Mouse (Mus musculus) embryonic facial prominence, embryonic 11.5 days (tissue): ENCODE data around the gene Slc4a4. TPM values are rescaled to one million over a fixed set of nuclear protein-coding genes. Genes with fewer than 3 reads are reported as not detected.
"Not testable (repeated sequence)": the region's sequence is repeated elsewhere in the genome, so short reads cannot be mapped to it uniquely, and the experiment has no call there.

ENCODE experiments used
- ATAC-seq: fragments of 200-750 bp; cut with Nextera tagmentation; replicated peaks from 2 replicates; pipeline ENCODE4 v1.8.0; 2017; ENCODE audit warnings: low read depth; ENCODE audit not compliant: insufficient number of reproducible peaks, low FRiP score, low TSS enrichment
- DNase-seq: peaks from one replicate; pipeline ENCODE4 v3.0.0-alpha.2; 2015; ENCODE audit warnings: low spot score
- H3K27ac ChIP-seq: fragments of 300-500 bp; sonication (generic); replicated peaks from 2 replicates; pipeline ENCODE4 v1.5.1; 2014; ENCODE audit warnings: mild to moderate bottlenecking, low read depth, low read length, control low read depth
- H3K27me3 ChIP-seq: fragments of 300-500 bp; sonication (generic); 2 replicates; pipeline ENCODE4 v1.6.1; 2014; ENCODE audit warnings: mild to moderate bottlenecking, low read length, moderate library complexity, mixed read lengths; ENCODE audit not compliant: control insufficient read depth, insufficient read depth
- H3K36me3 ChIP-seq: fragments of 300-500 bp; sonication (generic); replicated peaks from 2 replicates; pipeline ENCODE4 v1.6.1; 2014; ENCODE audit warnings: low read depth, mild to moderate bottlenecking, low read length, moderate library complexity, mixed read lengths; ENCODE audit not compliant: control insufficient read depth, insufficient read depth
- H3K4me1 ChIP-seq: fragments of 300-500 bp; sonication (generic); 2 replicates; pipeline ENCODE4 v1.6.1; 2014; ENCODE audit warnings: low read length, mixed read lengths; ENCODE audit not compliant: control insufficient read depth, insufficient read depth
- H3K4me2 ChIP-seq: fragments of 300-500 bp; sonication (generic); 2 replicates; pipeline ENCODE4 v1.6.1; 2014; ENCODE audit warnings: low read depth, mild to moderate bottlenecking, control low read depth, low read length, moderate library complexity
- H3K4me3 ChIP-seq: fragments of 300-500 bp; sonication (generic); 2 replicates; pipeline ENCODE4 v1.5.1; 2014; ENCODE audit warnings: low read depth, low read length, control low read depth
- H3K9ac ChIP-seq: fragments of 300-500 bp; sonication (generic); replicated peaks from 2 replicates; pipeline ENCODE4 v1.6.1; 2014; ENCODE audit warnings: mild to moderate bottlenecking, control low read depth, low read length
- H3K9me3 ChIP-seq: fragments of 300-500 bp; sonication (generic); replicated peaks from 2 replicates; pipeline ENCODE4 v1.6.1; 2016; ENCODE audit warnings: mild to moderate bottlenecking, low read length, inconsistent platforms, mixed read lengths; ENCODE audit not compliant: control insufficient read depth
- WGBS: fragments of 180-500 bp; shearing (Covaris S2); extraction: QIAGEN DNeasy Blood & Tissue Kit; methylation state at CpG from one replicate; pipeline ENCODE4 v1.1.7; 2014; 5-methylcytosine and 5-hydroxymethylcytosine counted together
- polyA plus RNA-seq: library from polyadenylated mRNA; unstranded; fragments of >200 nt; fragmentation: Nextera tagmentation; extraction: Ambion mirVana; gene quantifications from 2 replicates; pipeline ENCODE4 v1.2.1, GENCODE M21; 2014

Slc4a4 gene
- polyA plus RNA-seq, 1 experiment from 2014 or later, result 1.6 TPM

GRCm38 (mm10) chr5:89098121-89098520, 211.5 kb downstream of the Slc4a4 start:
- no peaks in the 10 kb centered on the region for H3K4me1 ChIP-seq
- H3K9ac ChIP-seq, result no peak overlapping the region
- no peak for ATAC-seq
- no peak overlapping the region for H3K4me3 ChIP-seq
- H3K27me3 ChIP-seq, result no peaks in the 10 kb centered on the region
- no peak overlapping the region for H3K4me2 ChIP-seq
- H3K36me3 ChIP-seq, result no peaks in the 10 kb centered on the region
- H3K9me3 ChIP-seq, result no peaks in the 10 kb centered on the region
- no peak overlapping the region for H3K27ac ChIP-seq
- DNase-seq, result no peak
- 65% methylated on average over 4 of the region's 4 CpGs for WGBS

GRCm38 (mm10) chr5:89099886-89100285, 213.3 kb downstream of the Slc4a4 start:
- Histone ChIP-seq H3K4me3 (no peak overlapping the region), H3K36me3 (no peaks in the 10 kb centered on the region), H3K4me1 (no peaks in the 10 kb centered on the region), H3K27ac (no peak overlapping the region), H3K9me3 (no peaks in the 10 kb centered on the region), H3K27me3 (no peaks in the 10 kb centered on the region), H3K4me2 (no peak overlapping the region), H3K9ac (no peak overlapping the region)
- DNase-seq (no peak), ATAC-seq (no peak)
- WGBS, result 86% methylated on average over 3 of the region's 3 CpGs

DNA sequence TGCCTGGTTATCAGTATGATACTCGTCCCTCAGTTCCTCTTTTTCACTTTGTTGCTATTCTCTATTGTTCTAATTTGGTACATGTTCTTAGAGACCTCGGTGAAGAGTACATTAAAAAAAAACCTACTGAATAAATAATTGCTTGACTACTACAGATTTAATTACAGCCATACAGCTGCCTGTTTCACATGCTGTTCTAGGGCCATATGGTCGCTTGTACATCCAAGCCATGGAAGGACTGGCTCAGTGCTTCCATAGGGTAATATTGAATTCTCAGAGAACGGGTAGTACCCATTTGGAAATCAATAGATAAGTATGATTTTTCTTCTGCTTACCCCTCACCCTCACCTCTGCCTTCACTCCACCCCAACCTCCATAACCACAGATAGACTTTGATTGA, 215.9 kb downstream of the Slc4a4 start:
- Histone ChIP-seq H3K27me3 (no peaks in the 10 kb centered on the region), H3K9me3 (no peaks in the 10 kb centered on the region), H3K4me1 (no peaks in the 10 kb centered on the region), H3K36me3 (no peaks in the 10 kb centered on the region), H3K27ac (no peak overlapping the region), H3K9ac (no peak overlapping the region), H3K4me3 (no peak overlapping the region), H3K4me2 (no peak overlapping the region)
- 84% methylated on average over 4 of the region's 4 CpGs for WGBS
- ATAC-seq (no peak), DNase-seq (no peak)

DNA sequence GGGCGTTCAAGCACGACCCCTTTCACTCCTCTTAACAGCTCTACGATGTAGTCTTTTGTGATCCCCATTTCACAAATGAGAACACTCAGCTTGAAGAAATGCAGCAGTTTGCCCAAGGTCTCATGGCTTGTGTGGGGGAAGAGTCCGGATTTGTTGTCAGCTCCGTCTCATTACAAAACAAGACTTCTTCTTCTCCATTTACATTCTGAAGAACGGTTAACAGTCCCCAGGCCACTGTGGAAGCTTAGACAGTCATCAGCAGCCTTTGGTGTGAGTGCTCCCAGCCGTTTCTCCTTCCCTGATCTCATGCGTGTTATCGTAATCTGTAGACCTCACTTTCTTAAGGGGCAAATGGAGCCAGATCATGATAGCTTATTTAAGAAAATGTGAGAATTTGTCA, 218.7 kb downstream of the Slc4a4 start:
- no peak overlapping the region for H3K9ac ChIP-seq
- H3K4me1 ChIP-seq, result no peaks in the 10 kb centered on the region
- no peak overlapping the region for H3K4me3 ChIP-seq
- ATAC-seq, result no peak
- no peaks in the 10 kb centered on the region for H3K36me3 ChIP-seq
- H3K27me3 ChIP-seq, result no peaks in the 10 kb centered on the region
- no peak overlapping the region for H3K4me2 ChIP-seq
- no peak overlapping the region for H3K27ac ChIP-seq
- no peak for DNase-seq
- no peaks in the 10 kb centered on the region for H3K9me3 ChIP-seq
- WGBS, result 82% methylated on average over 9 of the region's 9 CpGs

DNA sequence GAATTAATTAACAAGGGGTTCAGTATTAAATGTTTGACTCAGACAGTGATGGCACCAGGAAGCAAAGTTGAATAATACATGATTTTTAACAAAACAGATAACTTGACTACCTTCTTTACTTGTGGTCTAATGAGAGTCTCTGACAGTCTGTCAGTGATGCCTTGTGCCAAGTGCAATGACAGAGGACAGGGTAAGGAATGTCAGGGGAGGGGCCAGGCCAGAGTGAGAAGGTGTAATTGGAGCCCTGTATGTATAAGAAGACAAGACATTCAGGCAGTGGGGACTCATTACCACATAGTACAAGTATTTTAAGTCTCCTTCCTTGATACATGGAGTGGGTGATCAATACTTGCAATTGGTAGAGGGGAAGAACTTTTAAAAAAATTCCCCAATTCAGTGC, 219.6 kb downstream of the Slc4a4 start:
- peak; percentile 84 for ATAC-seq

GRCm38 (mm10) chr5:89108809-89109208, 222.2 kb downstream of the Slc4a4 start:
- no peak overlapping the region for H3K27ac ChIP-seq
- no peaks in the 10 kb centered on the region for H3K36me3 ChIP-seq
- DNase-seq, result no peak
- H3K9ac ChIP-seq, result no peak overlapping the region
- no peak overlapping the region for H3K4me3 ChIP-seq
- H3K4me1 ChIP-seq, result no peaks in the 10 kb centered on the region
- 60% methylated on average over 1 of the region's 1 CpGs for WGBS
- no peak for ATAC-seq
- H3K9me3 ChIP-seq, result no peaks in the 10 kb centered on the region
- H3K4me2 ChIP-seq, result no peak overlapping the region
- H3K27me3 ChIP-seq, result no peaks in the 10 kb centered on the region

More for the DNA sequence above, 219.6 kb downstream of the Slc4a4 start:
- Histone ChIP-seq H3K27ac (no peak overlapping the region), H3K4me2 (no peak overlapping the region), H3K9me3 (no peaks in the 10 kb centered on the region), H3K4me1 (no peaks in the 10 kb centered on the region), H3K27me3 (no peaks in the 10 kb centered on the region), H3K4me3 (no peak overlapping the region), H3K36me3 (no peaks in the 10 kb centered on the region), H3K9ac (no peak overlapping the region)
- DNase-seq, result no peak

DNA sequence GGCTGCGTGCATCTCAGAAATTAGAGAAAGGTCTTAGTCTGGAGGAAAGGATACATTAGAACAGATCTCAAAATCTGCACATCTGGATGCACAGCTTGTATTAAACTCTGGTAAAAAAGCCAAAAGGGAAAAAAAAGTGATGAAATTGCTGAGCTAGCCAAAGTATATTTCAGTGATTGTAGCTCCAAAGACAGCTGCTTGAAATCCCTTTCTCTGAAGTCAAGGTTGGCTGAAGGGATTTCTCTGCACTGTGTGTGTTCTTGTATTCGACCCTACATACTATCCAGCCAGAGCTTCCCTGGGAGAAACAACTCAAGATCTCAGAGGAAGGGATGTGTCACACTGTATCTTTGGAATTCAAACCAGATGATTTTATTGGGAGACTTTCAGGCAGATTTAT, 223.2 kb downstream of the Slc4a4 start:
- no peaks in the 10 kb centered on the region for H3K4me1 ChIP-seq
- no peaks in the 10 kb centered on the region for H3K27me3 ChIP-seq
- H3K27ac ChIP-seq, result no peak overlapping the region
- H3K9ac ChIP-seq, result no peak overlapping the region
- 81% methylated on average over 2 of the region's 2 CpGs for WGBS
- DNase-seq, result no peak
- H3K9me3 ChIP-seq, result no peaks in the 10 kb centered on the region
- no peak for ATAC-seq
- H3K4me2 ChIP-seq, result no peak overlapping the region
- no peaks in the 10 kb centered on the region for H3K36me3 ChIP-seq
- no peak overlapping the region for H3K4me3 ChIP-seq

DNA sequence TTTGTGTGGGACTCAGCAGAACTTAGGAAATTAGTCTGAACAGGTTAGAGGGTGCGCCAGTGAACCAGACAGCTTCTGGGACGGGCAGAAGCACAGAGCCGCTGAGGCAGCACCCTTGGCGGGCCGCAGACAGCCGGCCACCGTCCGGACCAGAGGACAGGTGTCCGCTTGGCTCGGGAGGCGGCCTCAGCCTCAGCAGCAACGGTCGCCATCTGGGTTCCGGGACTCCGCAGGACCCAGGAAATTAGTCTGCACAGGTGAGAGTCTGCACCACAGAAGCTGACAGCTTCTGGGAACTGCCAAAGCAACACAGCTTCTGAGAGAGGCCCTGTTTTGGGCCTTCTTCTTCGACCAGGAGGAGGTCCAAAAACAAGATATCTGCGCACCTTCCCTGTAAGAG, 225.4 kb downstream of the Slc4a4 start:
- not testable (repeated sequence) for H3K9me3 ChIP-seq, H3K4me3 ChIP-seq, H3K4me1 ChIP-seq, ATAC-seq, H3K27ac ChIP-seq, H3K4me2 ChIP-seq, H3K36me3 ChIP-seq, H3K9ac ChIP-seq, H3K27me3 ChIP-seq, DNase-seq
- WGBS, result 97% methylated on average over 11 of the region's 17 CpGs
